In genomic region chr2:25811711-25812110, GRCm38 (mm10) we compare ENCODE assay signal across 33 mouse cellular contexts. TPM values are rescaled to one million over a fixed set of nuclear protein-coding genes. Genes with fewer than 3 reads are reported as not detected.
DNase-seq lines count a peak whose midpoint lies in the region; ATAC-seq and TF ChIP-seq lines count a peak whose summit lies in the region.
"Had no signal": no experiment of that assay in that cellular context is flagged by ENCODE, and none has a peak within 500 bp of the region (broad histone marks: within the 10 kb centered on the region; RNA-seq: fewer than 3 reads in every experiment).

No protein-coding gene starts in this region.

- no peaks in the 10 kb centered on the region for H3K36me3 ChIP-seq in liver, adult 2 months (ENCODE audit: control insufficient read depth, insufficient read depth, low read length)
- no peaks in the 10 kb centered on the region for H3K36me3 ChIP-seq in hindbrain, embryonic 16.5 days (ENCODE audit: control insufficient read depth, insufficient read depth, low read length)
- H3K36me3 ChIP-seq: forebrain, embryonic 10.5 days; G1E; hindbrain, embryonic 10.5 days; hindbrain, embryonic 13.5 days had no signal

- H3K9ac ChIP-seq in liver, adult 2 months (ENCODE audit: low read depth, low read length), result no peak overlapping the region
- H3K9ac ChIP-seq in hindbrain, embryonic 16.5 days (ENCODE audit: low read depth, low read length), result no peak overlapping the region
- H3K9ac ChIP-seq: forebrain, embryonic 13.5 days; hindbrain, embryonic 13.5 days had no signal

- peak; percentile 51 for DNase-seq in adrenal gland, adult 2 months
- DNase-seq in adrenal gland, postnatal 25 days, result no peak
- peak; percentile 51 for DNase-seq in heart, adult 11 months
- no peak for DNase-seq in heart, postnatal 25 days (ENCODE audit: low spot score)
- DNase-seq in liver, adult 2 months (ENCODE audit: extremely low read depth, low read depth, low spot score), result peak; percentile 70
- no peak for DNase-seq in liver
- DNase-seq: B cell, adult 2 months; cerebellum, adult 18-20 months; cerebellum, adult 9-10 months; cerebellum, postnatal 14 days; gastrocnemius, postnatal 10 days; gastrocnemius, postnatal 36 days; heart, postnatal 36 days had no signal

- no peaks in the 10 kb centered on the region for H3K79me2 ChIP-seq in liver, adult 2 months (ENCODE audit: control insufficient read depth, insufficient read depth, low read length)

- WGBS in liver, adult 2 months, result 38% methylated on average over 2 of the region's 2 CpGs
- 63% methylated on average over 2 of the region's 2 CpGs for WGBS in hindbrain, embryonic 16.5 days

- peaks cover 5% of the 10 kb centered on the region for H3K4me1 ChIP-seq in liver, adult 2 months (ENCODE audit: control insufficient read depth, insufficient read depth, low read length)
- H3K4me1 ChIP-seq in hindbrain, embryonic 16.5 days (ENCODE audit: control insufficient read depth, insufficient read depth, low read depth, low read length), result no peaks in the 10 kb centered on the region
- H3K4me1 ChIP-seq: forebrain, embryonic 10.5 days; forebrain, embryonic 13.5 days; hindbrain, embryonic 10.5 days; hindbrain, embryonic 13.5 days had no signal

- no peak for TF ChIP-seq CTCF in liver, adult 2 months (IDR thresholded peaks at IDR 0.05; ENCODE audit: low read depth, low read length)

- intact Hi-C loops in heart, postnatal 25 days (cut with DNase I), result no loop called here

- H3K27ac ChIP-seq in liver, adult 2 months (replicated peaks; ENCODE audit: insufficient read depth, low read depth, low read length), result no peak overlapping the region
- H3K27ac ChIP-seq in hindbrain, embryonic 16.5 days (ENCODE audit: low read depth, low read length), result no peak overlapping the region
- H3K27ac ChIP-seq: forebrain, embryonic 10.5 days; forebrain, embryonic 13.5 days; hindbrain, embryonic 10.5 days; hindbrain, embryonic 13.5 days; hindbrain, postnatal 0 days had no signal

- ATAC-seq in hindbrain, embryonic 16.5 days, result no peak
- ATAC-seq: forebrain, embryonic 13.5 days; forebrain, embryonic 16.5 days; hindbrain, postnatal 0 days; inflammation-experienced regulatory T-cells, adult 6 months; intestine, embryonic 16.5 days; Patski had no signal

- no peak overlapping the region for H3K4me3 ChIP-seq in liver, adult 2 months (ENCODE audit: insufficient read depth, low read depth, low read length)
- H3K4me3 ChIP-seq in hindbrain, embryonic 16.5 days (ENCODE audit: low read length), result no peak overlapping the region
- H3K4me3 ChIP-seq: forebrain, embryonic 10.5 days; forebrain, embryonic 13.5 days; hindbrain, embryonic 10.5 days; hindbrain, embryonic 13.5 days had no signal

- H3K27me3 ChIP-seq in liver, adult 2 months (ENCODE audit: control insufficient read depth, insufficient read depth, low read length), result no peaks in the 10 kb centered on the region
- H3K27me3 ChIP-seq in hindbrain, embryonic 16.5 days (replicated peaks; ENCODE audit: control insufficient read depth, insufficient read depth, low read length), result no peaks in the 10 kb centered on the region
- H3K27me3 ChIP-seq: forebrain, embryonic 13.5 days; hindbrain, embryonic 13.5 days; Patski had no signal

- no peak overlapping the region for H3K4me2 ChIP-seq in hindbrain, embryonic 16.5 days (ENCODE audit: low read length)
- H3K4me2 ChIP-seq: forebrain, embryonic 13.5 days; heart, embryonic 11.5 days; hindbrain, embryonic 13.5 days had no signal

- no peak for TF ChIP-seq POLR2A in liver, adult 2 months (IDR thresholded peaks at IDR 0.05; ENCODE audit: extremely low read depth, insufficient read depth, low read length)

- no peaks in the 10 kb centered on the region for H3K9me3 ChIP-seq in hindbrain, embryonic 16.5 days (ENCODE audit: control insufficient read depth, low read length)
- H3K9me3 ChIP-seq: forebrain, embryonic 10.5 days; G1E; hindbrain, embryonic 10.5 days; hindbrain, embryonic 13.5 days had no signal

RNA-seq across cellular contexts. Expression of gene Glt6d1, which starts 3.9 kb away (rescaled TPM):
- total RNA-seq in adrenal gland, adult 2 months (2021), result not detected
- not detected in 2 replicates for polyA plus RNA-seq in adrenal gland, adult 2 months (2012; rRNA removed)
- not detected in 2 replicates for total RNA-seq in adrenal gland, postnatal 25 days (2021)
- total RNA-seq in heart, postnatal 25 days (2021), result not detected
- not detected in 2 replicates for total RNA-seq in liver, adult 2 months (2014; rRNA removed)
- not detected in 2 replicates for polyA plus RNA-seq in liver, adult 2 months (2012; rRNA removed)
- polyA plus RNA-seq in hindbrain, embryonic 16.5 days (2015; fragmentation: Nextera tagmentation; extraction: Ambion mirVana), result not detected in 2 replicates
- total RNA-seq: CH12.LX; G1E; gastrocnemius, adult 18-20 months; gastrocnemius, postnatal 10 days; gastrocnemius, postnatal 36 days; granulocyte monocyte progenitor cell, adult 5-6 weeks; heart, adult 8-10 months; heart, postnatal 36 days; hindbrain, postnatal 0 days had no signal
- polyA plus RNA-seq: embryonic facial prominence, embryonic 11.5 days; embryonic facial prominence, embryonic 14.5 days; forebrain, embryonic 10.5 days; forebrain, embryonic 13.5 days; forebrain, embryonic 16.5 days; G1E; heart, embryonic 11.5 days; heart, embryonic 14.5 days; heart, postnatal 0 days; hindbrain, embryonic 10.5 days; hindbrain, embryonic 13.5 days; hindbrain, postnatal 0 days; inflammation-experienced regulatory T-cells, adult 6 months; intestine, embryonic 16.5 days; Patski had no signal

RNA-seq across cellular contexts. Expression of gene Lcn9, which starts 11.2 kb away (rescaled TPM):
- not detected for total RNA-seq in adrenal gland, adult 2 months (2021)
- polyA plus RNA-seq in adrenal gland, adult 2 months (2012; rRNA removed), result not detected in 2 replicates
- not detected in 2 replicates for total RNA-seq in adrenal gland, postnatal 25 days (2021)
- total RNA-seq in heart, postnatal 25 days (2021), result not detected
- total RNA-seq in liver, adult 2 months (2014; rRNA removed), result not detected in 2 replicates
- polyA plus RNA-seq in liver, adult 2 months (2012; rRNA removed), result not detected in 2 replicates
- polyA plus RNA-seq in hindbrain, embryonic 16.5 days (2015; fragmentation: Nextera tagmentation; extraction: Ambion mirVana), result not detected in 2 replicates
- total RNA-seq: CH12.LX; G1E; gastrocnemius, adult 18-20 months; gastrocnemius, postnatal 10 days; gastrocnemius, postnatal 36 days; granulocyte monocyte progenitor cell, adult 5-6 weeks; heart, adult 8-10 months; heart, postnatal 36 days; hindbrain, postnatal 0 days had no signal
- polyA plus RNA-seq: embryonic facial prominence, embryonic 11.5 days; embryonic facial prominence, embryonic 14.5 days; forebrain, embryonic 10.5 days; forebrain, embryonic 13.5 days; forebrain, embryonic 16.5 days; G1E; heart, embryonic 11.5 days; heart, embryonic 14.5 days; heart, postnatal 0 days; hindbrain, embryonic 10.5 days; hindbrain, embryonic 13.5 days; hindbrain, postnatal 0 days; inflammation-experienced regulatory T-cells, adult 6 months; intestine, embryonic 16.5 days; Patski had no signal

RNA-seq across cellular contexts. Expression of gene Gm13539, which starts 29.7 kb away (rescaled TPM):
- not detected for total RNA-seq in adrenal gland, adult 2 months (2021)
- not detected in 2 replicates for polyA plus RNA-seq in adrenal gland, adult 2 months (2012; rRNA removed)
- total RNA-seq in adrenal gland, postnatal 25 days (2021), result not detected in 2 replicates
- total RNA-seq in heart, postnatal 25 days (2021), result not detected
- not detected in 2 replicates for total RNA-seq in liver, adult 2 months (2014; rRNA removed)
- not detected in 2 replicates for polyA plus RNA-seq in liver, adult 2 months (2012; rRNA removed)
- not detected in 2 replicates for polyA plus RNA-seq in hindbrain, embryonic 16.5 days (2015; fragmentation: Nextera tagmentation; extraction: Ambion mirVana)
- total RNA-seq: CH12.LX; G1E; gastrocnemius, adult 18-20 months; gastrocnemius, postnatal 10 days; gastrocnemius, postnatal 36 days; granulocyte monocyte progenitor cell, adult 5-6 weeks; heart, adult 8-10 months; heart, postnatal 36 days; hindbrain, postnatal 0 days had no signal
- polyA plus RNA-seq: embryonic facial prominence, embryonic 11.5 days; embryonic facial prominence, embryonic 14.5 days; forebrain, embryonic 10.5 days; forebrain, embryonic 13.5 days; forebrain, embryonic 16.5 days; G1E; heart, embryonic 11.5 days; heart, embryonic 14.5 days; heart, postnatal 0 days; hindbrain, embryonic 10.5 days; hindbrain, embryonic 13.5 days; hindbrain, postnatal 0 days; inflammation-experienced regulatory T-cells, adult 6 months; intestine, embryonic 16.5 days; Patski had no signal

RNA-seq across cellular contexts. Expression of gene Lcn11, which starts 34.9 kb away (rescaled TPM):
- total RNA-seq in adrenal gland, adult 2 months (2021), result not detected
- polyA plus RNA-seq in adrenal gland, adult 2 months (2012; rRNA removed), result not detected in 2 replicates
- not detected in 2 replicates for total RNA-seq in adrenal gland, postnatal 25 days (2021)
- not detected for total RNA-seq in heart, postnatal 25 days (2021)
- total RNA-seq in liver, adult 2 months (2014; rRNA removed), result not detected in 2 replicates
- not detected in 2 replicates for polyA plus RNA-seq in liver, adult 2 months (2012; rRNA removed)
- not detected in 2 replicates for polyA plus RNA-seq in hindbrain, embryonic 16.5 days (2015; fragmentation: Nextera tagmentation; extraction: Ambion mirVana)
- total RNA-seq: CH12.LX; G1E; gastrocnemius, adult 18-20 months; gastrocnemius, postnatal 10 days; gastrocnemius, postnatal 36 days; granulocyte monocyte progenitor cell, adult 5-6 weeks; heart, adult 8-10 months; heart, postnatal 36 days; hindbrain, postnatal 0 days had no signal
- polyA plus RNA-seq: embryonic facial prominence, embryonic 11.5 days; embryonic facial prominence, embryonic 14.5 days; forebrain, embryonic 10.5 days; forebrain, embryonic 13.5 days; forebrain, embryonic 16.5 days; G1E; heart, embryonic 11.5 days; heart, embryonic 14.5 days; heart, postnatal 0 days; hindbrain, embryonic 10.5 days; hindbrain, embryonic 13.5 days; hindbrain, postnatal 0 days; inflammation-experienced regulatory T-cells, adult 6 months; intestine, embryonic 16.5 days; Patski had no signal

RNA-seq across cellular contexts. Expression of gene Sohlh1, which starts 35.3 kb away (rescaled TPM):
- not detected for total RNA-seq in adrenal gland, adult 2 months (2021)
- polyA plus RNA-seq in adrenal gland, adult 2 months (2012; rRNA removed), result not detected in 2 replicates
- not detected in 2 replicates for total RNA-seq in adrenal gland, postnatal 25 days (2021)
- not detected for total RNA-seq in heart, postnatal 25 days (2021)
- total RNA-seq in liver, adult 2 months (2014; rRNA removed), result not detected in 2 replicates
- polyA plus RNA-seq in liver, adult 2 months (2012; rRNA removed), result not detected in 2 replicates
- polyA plus RNA-seq in hindbrain, embryonic 16.5 days (2015; fragmentation: Nextera tagmentation; extraction: Ambion mirVana), result not detected in 2 replicates
- total RNA-seq: CH12.LX; G1E; gastrocnemius, adult 18-20 months; gastrocnemius, postnatal 10 days; gastrocnemius, postnatal 36 days; granulocyte monocyte progenitor cell, adult 5-6 weeks; heart, adult 8-10 months; heart, postnatal 36 days; hindbrain, postnatal 0 days had no signal
- polyA plus RNA-seq: embryonic facial prominence, embryonic 11.5 days; embryonic facial prominence, embryonic 14.5 days; forebrain, embryonic 10.5 days; forebrain, embryonic 13.5 days; forebrain, embryonic 16.5 days; G1E; heart, embryonic 11.5 days; heart, embryonic 14.5 days; heart, postnatal 0 days; hindbrain, embryonic 10.5 days; hindbrain, embryonic 13.5 days; hindbrain, postnatal 0 days; intestine, embryonic 16.5 days; Patski had no signal

Comparison
In these comparisons a context has a peak if more than half of its experiments do, and no peak if none do; other contexts are left out.
1. DNase-seq: peak in adrenal gland, adult 2 months (single experiment), heart, adult 11 months (single experiment) and liver, adult 2 months (single experiment); none in adrenal gland, postnatal 25 days (single experiment), heart, postnatal 25 days (single experiment) and liver (single experiment).